Comparison of ENCODE assay signal across 9 mouse cellular contexts in genomic region chr5:148386471-148386870, GRCm38 (mm10). TPM values are rescaled to one million over a fixed set of nuclear protein-coding genes. Genes with fewer than 3 reads are reported as not detected.
DNase-seq lines count a peak whose midpoint lies in the region; ATAC-seq and TF ChIP-seq lines count a peak whose summit lies in the region.
"Had no signal": no experiment of that assay in that cellular context is flagged by ENCODE, and none has a peak within 500 bp of the region (broad histone marks: within the 10 kb centered on the region; RNA-seq: fewer than 3 reads in every experiment).

No protein-coding gene starts in this region.

- no peak overlapping the region for H3K9ac ChIP-seq in heart, embryonic 13.5 days
- H3K9ac ChIP-seq in forebrain, embryonic 16.5 days (replicated peaks; ENCODE audit: low read depth, low read length) = no peak overlapping the region

- H3K4me2 ChIP-seq in heart, embryonic 13.5 days = no peak overlapping the region
- no peak overlapping the region for H3K4me2 ChIP-seq in forebrain, embryonic 16.5 days (ENCODE audit: low read length)

- peaks cover 36% of the 10 kb centered on the region for H3K36me3 ChIP-seq in heart, embryonic 13.5 days
- no peaks in the 10 kb centered on the region for H3K36me3 ChIP-seq in thymus, adult 2 months (ENCODE audit: control insufficient read depth, insufficient read depth, low read length)
- H3K36me3 ChIP-seq in forebrain, embryonic 16.5 days (ENCODE audit: control insufficient read depth, insufficient read depth) = no peaks in the 10 kb centered on the region

- 0 out of 2 replicates have a peak, but pooled peaks cover 4% of the 10 kb centered on the region for H3K9me3 ChIP-seq in heart, embryonic 13.5 days
- no peaks in the 10 kb centered on the region for H3K9me3 ChIP-seq in forebrain, embryonic 16.5 days (ENCODE audit: control insufficient read depth, low read length)

- no peak for TF ChIP-seq CTCF in thymus, adult 2 months (IDR thresholded peaks at IDR 0.05; ENCODE audit: borderline replicate concordance, control insufficient read depth, extremely low read depth, insufficient read depth, low read length, poor library complexity)

- ATAC-seq in heart, embryonic 13.5 days (ENCODE audit: extremely low read depth, insufficient number of reproducible peaks, low FRiP score, low TSS enrichment) = no peak
- ATAC-seq in inflammation-experienced regulatory T-cells, adult 6 months = no peak
- no peak for ATAC-seq in forebrain, embryonic 16.5 days

- H3K4me1 ChIP-seq in heart, embryonic 13.5 days = peaks cover 52% of the 10 kb centered on the region
- peaks cover 9% of the 10 kb centered on the region for H3K4me1 ChIP-seq in thymus, adult 2 months (replicated peaks; ENCODE audit: control insufficient read depth, insufficient read depth, low read length)
- H3K4me1 ChIP-seq in forebrain, embryonic 16.5 days (replicated peaks; ENCODE audit: control insufficient read depth, insufficient read depth, low read length) = peaks cover 17% of the 10 kb centered on the region

- no peak for TF ChIP-seq POLR2A in thymus, adult 2 months (IDR thresholded peaks at IDR 0.05; ENCODE audit: control insufficient read depth, extremely low read depth, insufficient read depth, low read length, poor library complexity)

- intact Hi-C loops in left cerebral cortex, postnatal 10 days (cut with DNase I) = no loop called here

- peak overlapping the region; percentile 36; the same call in 1 of the 2 replicates for H3K27ac ChIP-seq in heart, embryonic 13.5 days (replicated peaks)
- H3K27ac ChIP-seq in thymus, adult 2 months (ENCODE audit: control insufficient read depth, insufficient read depth, low read length) = no peak overlapping the region
- no peak overlapping the region for H3K27ac ChIP-seq in forebrain, embryonic 16.5 days (ENCODE audit: low read length)

- no peak overlapping the region for H3K4me3 ChIP-seq in heart, embryonic 13.5 days
- no peak overlapping the region for H3K4me3 ChIP-seq in thymus, adult 2 months (ENCODE audit: control insufficient read depth, insufficient read depth, low read length)
- no peak overlapping the region for H3K4me3 ChIP-seq in forebrain, embryonic 16.5 days (replicated peaks; ENCODE audit: low read length)

- no peak for DNase-seq in heart, adult 11 months
- DNase-seq in thymus, adult 2 months = peak; percentile 24
- DNase-seq in thymus, adult 18-20 months = no peak
- DNase-seq in left cerebral cortex, postnatal 10 days (ENCODE audit: extremely low spot score in 1 of 2, low spot score in 2 of 2) = peak; percentile 31 to 43
- no peak for DNase-seq in MN1 (ENCODE audit: low spot score)
- DNase-seq: gastrocnemius, postnatal 10 days had no signal

- WGBS in heart, embryonic 13.5 days = 84% methylated on average over 9 of the region's 9 CpGs
- 94% methylated on average over 9 of the region's 9 CpGs for WGBS in thymus, adult 2 months
- WGBS in forebrain, embryonic 16.5 days = 84% methylated on average over 9 of the region's 9 CpGs

- no peaks in the 10 kb centered on the region for H3K27me3 ChIP-seq in heart, embryonic 13.5 days (replicated peaks)
- H3K27me3 ChIP-seq in thymus, adult 2 months (ENCODE audit: control insufficient read depth, insufficient read depth, low read length) = no peaks in the 10 kb centered on the region
- no peaks in the 10 kb centered on the region for H3K27me3 ChIP-seq in forebrain, embryonic 16.5 days (replicated peaks; ENCODE audit: control insufficient read depth, insufficient read depth, low read length)

RNA-seq across cellular contexts. Expression of gene Slc7a1, which starts 13.2 kb away (rescaled TPM):
- polyA plus RNA-seq in heart, embryonic 13.5 days (2015; fragmentation: Nextera tagmentation; extraction: Ambion mirVana) = 16.2 and 17.3 TPM in 2 replicates
- polyA plus RNA-seq in thymus, adult 2 months (2012; rRNA removed) = 12.8 and 17.2 TPM in 2 replicates
- total RNA-seq in left cerebral cortex, postnatal 10 days (2021) = 10 to 100 TPM; 70.9 to 74.5 TPM
- polyA plus RNA-seq in inflammation-experienced regulatory T-cells, adult 6 months (2017; shearing (Covaris generic)) = 10 to 100 TPM in 2 of 3 experiments, 1 to 10 TPM in 1; 8.5 to 21.4 (median 11.4) TPM
- polyA plus RNA-seq in forebrain, embryonic 16.5 days (2015; fragmentation: Nextera tagmentation; extraction: Ambion mirVana) = 39.3 and 42.6 TPM in 2 replicates

Comparison
In these comparisons a context has a peak if more than half of its experiments do, and no peak if none do; other contexts are left out.
1. DNase-seq: peak in thymus, adult 2 months (single experiment) and left cerebral cortex, postnatal 10 days (2 of 2); none in heart, adult 11 months (single experiment), thymus, adult 18-20 months (0 of 2) and MN1 (single experiment).